Mouse (Mus musculus) heart, embryonic 10.5 days (tissue): Measurements from ENCODE around the gene Gm49630. TPM values are rescaled to one million over a fixed set of nuclear protein-coding genes. Genes with fewer than 3 reads are reported as not detected.
"Not testable (repeated sequence)": the region's sequence is repeated elsewhere in the genome, so short reads cannot be mapped to it uniquely, and the experiment has no call there.

ENCODE experiments used
- DNase-seq: peaks from one replicate; pipeline ENCODE4 v3.0.0-alpha.2; 2017; ENCODE audit warnings: low spot score
- H3K27ac ChIP-seq: fragments of 300-500 bp; sonication (generic); 2 replicates; pipeline ENCODE4 v1.5.1; 2016; ENCODE audit warnings: mild to moderate bottlenecking
- H3K27me3 ChIP-seq: fragments of 300-500 bp; sonication (generic); 2 replicates; pipeline ENCODE4 v1.6.1; 2016; ENCODE audit warnings: mild to moderate bottlenecking; ENCODE audit not compliant: poor library complexity, insufficient read depth, severe bottlenecking
- H3K36me3 ChIP-seq: fragments of 300-500 bp; sonication (generic); 2 replicates; pipeline ENCODE4 v1.6.1; 2016; ENCODE audit warnings: mild to moderate bottlenecking, moderate library complexity
- H3K4me1 ChIP-seq: fragments of 300-500 bp; sonication (generic); 2 replicates; pipeline ENCODE4 v1.6.1; 2016; ENCODE audit warnings: mild to moderate bottlenecking
- H3K4me3 ChIP-seq: fragments of 300-500 bp; sonication (generic); 2 replicates; pipeline ENCODE4 v1.5.1; 2016; ENCODE audit warnings: mild to moderate bottlenecking, moderate library complexity
- H3K9me3 ChIP-seq: fragments of 300-500 bp; sonication (generic); 2 replicates; pipeline ENCODE4 v1.6.1; 2016; ENCODE audit warnings: mild to moderate bottlenecking, moderate library complexity
- WGBS: fragments of 180-500 bp; shearing (Covaris S2); methylation state at CpG from one replicate; pipeline ENCODE4 v1.1.7; 2016; 5-methylcytosine and 5-hydroxymethylcytosine counted together
- polyA plus RNA-seq: library from polyadenylated mRNA; unstranded; fragments of >200 nt; fragmentation: Nextera tagmentation; extraction: Ambion mirVana; gene quantifications from 2 replicates; pipeline ENCODE4 v1.2.1, GENCODE M21; 2016

The Gm49630 gene
- polyA plus RNA-seq, 1 experiment from 2014 or later: not detected

DNA sequence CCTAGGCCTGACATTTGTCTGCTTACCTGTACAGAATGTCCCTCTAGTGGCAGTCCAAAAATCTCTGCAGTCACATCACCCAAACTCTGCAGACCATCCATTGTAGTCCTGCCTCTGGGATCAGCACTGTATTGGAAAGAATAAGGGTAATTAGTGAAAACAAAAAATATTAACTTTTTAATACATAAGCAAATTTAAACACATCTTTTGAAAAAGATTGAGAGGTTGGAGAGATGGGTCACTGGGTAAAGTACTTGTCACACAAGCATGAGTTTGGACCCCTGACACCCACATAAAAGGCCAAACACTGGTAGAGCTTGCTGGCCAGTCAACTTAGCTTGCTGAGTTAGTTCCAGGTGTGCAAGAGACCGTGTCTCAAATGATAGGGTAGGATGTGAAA is 19.2 kb downstream of the Gm49630 start, which contains the start of gene Ttll2:
TSS of gene Ttll2 (minus strand) at position 101 of the 400 bp plus-strand sequence.
- H3K27ac ChIP-seq, H3K36me3 ChIP-seq, H3K27me3 ChIP-seq, H3K4me1 ChIP-seq, H3K9me3 ChIP-seq, DNase-seq, H3K4me3 ChIP-seq: not testable (repeated sequence)
- WGBS: 87% methylated on average over 1 of the region's 1 CpGs

DNA sequence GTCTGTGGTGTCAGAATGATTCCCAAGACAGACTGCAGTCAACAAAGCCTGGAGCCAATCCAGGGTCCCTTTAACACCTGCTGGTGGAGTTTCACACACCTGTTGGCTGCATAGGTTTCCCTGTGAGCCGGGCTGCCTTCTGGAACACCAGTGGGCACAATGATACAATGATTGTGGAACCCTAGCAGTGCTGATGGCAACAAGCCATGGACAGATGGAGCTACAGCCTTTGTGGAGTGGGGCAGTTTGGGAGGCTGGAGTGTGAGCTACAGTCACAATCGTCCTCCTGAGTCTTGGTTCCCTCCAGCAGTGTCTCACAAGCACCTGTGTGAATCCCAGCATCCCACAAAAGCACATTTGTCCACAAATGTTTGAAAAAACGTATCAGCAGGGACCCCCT is 23.0 kb downstream of the Gm49630 start:
- not testable (repeated sequence) for H3K9me3 ChIP-seq, H3K4me1 ChIP-seq, H3K27ac ChIP-seq, H3K4me3 ChIP-seq, DNase-seq, H3K27me3 ChIP-seq, H3K36me3 ChIP-seq
- 77% methylated on average over 2 of the region's 3 CpGs for WGBS

DNA sequence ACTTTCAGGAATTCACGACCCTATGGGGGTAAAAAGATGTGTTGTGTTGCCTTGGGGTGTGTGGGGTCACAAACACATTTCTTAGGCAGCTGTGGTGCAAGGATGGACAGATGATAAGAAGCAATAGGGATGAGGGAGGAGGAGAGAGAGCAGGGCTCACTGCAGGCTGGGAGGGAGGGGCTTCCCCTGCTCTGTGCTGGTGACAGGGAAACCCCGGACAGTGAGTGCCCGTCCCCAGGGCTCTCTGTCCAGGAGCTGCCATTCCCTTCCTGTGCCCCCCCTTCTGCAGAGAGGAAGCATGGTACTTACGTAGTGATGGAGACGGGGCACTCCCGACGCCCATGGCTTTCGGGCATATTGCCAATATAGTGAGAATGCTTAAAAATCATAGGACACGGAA is 34.4 kb downstream of the Gm49630 start:
- H3K9me3 ChIP-seq, H3K4me3 ChIP-seq, H3K36me3 ChIP-seq, H3K4me1 ChIP-seq, H3K27me3 ChIP-seq, H3K27ac ChIP-seq: not testable (repeated sequence)
- DNase-seq: peak; percentile 33
- WGBS: 63% methylated on average over 8 of the region's 9 CpGs

DNA sequence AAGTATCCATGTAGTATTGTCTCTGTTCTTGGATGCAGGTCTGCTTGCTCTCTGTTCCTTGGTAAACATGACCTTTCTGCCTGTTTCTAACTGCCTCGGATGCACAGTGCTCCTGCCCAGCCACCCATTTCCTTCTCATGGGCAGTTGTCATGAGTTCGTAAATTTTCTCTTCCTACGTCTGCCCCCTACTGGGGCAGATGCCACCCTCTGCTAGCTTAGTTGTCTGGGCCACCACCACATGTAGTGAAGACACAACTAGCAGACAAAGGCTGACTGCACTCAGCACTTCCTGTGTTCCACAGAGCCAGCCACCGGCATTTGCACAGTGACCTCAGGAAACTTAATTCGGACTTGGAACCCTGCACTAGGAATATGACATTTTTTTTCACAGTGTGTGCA is 39.0 kb downstream of the Gm49630 start:
- H3K27me3 ChIP-seq, H3K9me3 ChIP-seq, H3K4me3 ChIP-seq, H3K27ac ChIP-seq, H3K36me3 ChIP-seq, H3K4me1 ChIP-seq, DNase-seq: not testable (repeated sequence)
- 74% methylated on average over 4 of the region's 5 CpGs for WGBS

DNA sequence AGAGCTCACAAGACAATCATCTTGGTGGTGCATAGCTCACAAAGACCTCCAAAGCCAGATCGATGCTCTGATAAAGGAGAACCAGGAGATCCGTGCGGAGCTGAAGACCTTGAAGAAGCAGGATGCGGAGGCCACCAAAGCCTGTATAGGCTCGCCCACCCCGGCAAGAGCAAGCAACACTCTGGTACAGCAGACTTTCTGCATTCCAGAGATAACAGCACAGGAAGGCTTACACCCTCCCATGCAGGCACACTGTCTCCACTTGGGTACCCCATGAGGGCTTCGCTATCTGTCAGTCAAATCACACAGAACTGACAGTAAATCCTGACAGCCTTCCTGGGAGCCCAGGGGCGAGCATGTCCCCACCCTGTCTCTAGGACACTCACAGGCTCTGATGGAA is 45.4 kb downstream of the Gm49630 start:
- peak; percentile 71 for DNase-seq
- 13% methylated on average over 7 of the region's 8 CpGs for WGBS
- H3K9me3 ChIP-seq, H3K36me3 ChIP-seq, H3K4me1 ChIP-seq, H3K4me3 ChIP-seq, H3K27me3 ChIP-seq, H3K27ac ChIP-seq: not testable (repeated sequence)

DNA sequence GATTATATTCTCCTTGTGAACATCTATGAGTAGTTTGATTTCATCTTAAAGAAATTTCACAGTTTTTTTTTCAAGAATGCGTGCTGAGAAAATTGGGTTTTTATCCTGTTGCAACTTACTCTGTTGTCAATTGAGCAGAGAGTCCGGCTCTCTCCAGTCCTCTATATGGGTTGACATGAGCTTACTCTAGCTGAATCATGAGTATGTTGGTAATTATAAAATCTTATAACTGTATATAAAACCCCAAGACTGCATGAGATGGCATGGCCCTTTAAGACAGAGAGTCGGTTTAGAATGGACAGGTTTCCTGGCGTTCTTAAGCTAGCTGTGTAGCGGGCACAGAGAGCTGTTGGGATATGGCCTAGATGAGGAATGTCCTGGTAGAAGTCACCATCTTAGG is 47.4 kb downstream of the Gm49630 start, which contains the start of gene Tcp10a:
TSS of gene Tcp10a (plus strand) at position 301 of the 400 bp plus-strand sequence.
- not testable (repeated sequence) for H3K4me1 ChIP-seq, H3K4me3 ChIP-seq, H3K36me3 ChIP-seq, H3K27me3 ChIP-seq, H3K27ac ChIP-seq, H3K9me3 ChIP-seq
- WGBS: 86% methylated on average over 4 of the region's 5 CpGs
- peak; percentile 24 for DNase-seq

DNA sequence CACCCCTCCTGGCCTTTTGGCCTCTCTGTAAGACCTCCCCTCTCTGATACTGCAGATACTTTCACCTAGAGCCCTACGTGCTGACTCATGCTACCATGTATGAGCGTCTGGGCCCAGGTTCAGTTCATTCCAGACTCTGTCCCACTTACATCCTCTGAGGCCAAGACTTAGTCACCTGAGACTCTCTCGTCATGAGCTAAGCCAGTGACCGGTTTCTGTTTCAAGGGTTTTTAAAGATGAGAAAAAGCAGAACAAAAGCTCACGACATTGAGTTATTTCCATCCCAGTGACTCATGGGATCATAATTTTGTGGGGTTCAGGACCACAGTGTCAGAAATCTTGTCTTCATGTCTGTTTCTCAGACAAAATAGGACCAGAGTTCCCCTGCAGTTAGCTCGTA is 52.0 kb downstream of the Gm49630 start:
- not testable (repeated sequence) for H3K9me3 ChIP-seq

DNA sequence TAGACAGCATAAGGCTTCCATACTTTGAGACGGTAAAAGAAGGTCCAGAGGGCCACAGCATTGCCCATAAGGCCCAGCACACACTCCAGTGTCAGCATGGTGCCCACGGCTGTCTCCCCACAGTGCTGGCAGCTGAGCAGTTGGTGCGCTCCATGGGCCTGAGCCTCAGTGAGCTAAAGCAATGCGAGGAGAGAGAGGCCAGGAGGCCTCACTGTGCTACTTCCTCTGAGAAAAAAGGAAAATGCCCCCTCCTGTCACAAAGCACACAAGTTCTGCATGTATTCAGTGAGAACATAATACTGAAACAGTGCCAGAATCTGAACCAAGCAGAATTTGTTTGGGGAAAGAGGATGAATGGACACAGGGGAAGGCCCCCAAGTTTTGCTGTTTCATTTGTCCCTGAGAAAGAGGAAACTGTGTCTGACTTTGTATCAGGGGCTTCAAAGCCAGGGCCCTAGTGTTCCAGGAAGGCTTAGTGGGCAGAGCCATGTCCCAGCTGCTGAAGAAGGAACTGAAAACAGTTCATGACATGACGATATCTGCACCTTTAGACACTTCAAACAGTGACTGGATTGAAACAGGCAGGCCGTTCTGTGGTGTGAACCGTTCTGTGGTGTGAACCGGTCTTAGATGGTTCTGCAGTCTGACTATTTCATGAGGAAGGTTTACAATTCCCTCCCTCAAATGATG is 55.9 kb downstream of the Gm49630 start:
- H3K9me3 ChIP-seq, H3K27ac ChIP-seq, H3K4me1 ChIP-seq, DNase-seq, H3K27me3 ChIP-seq, H3K4me3 ChIP-seq, H3K36me3 ChIP-seq: not testable (repeated sequence)
- 66% methylated on average over 7 of the region's 8 CpGs for WGBS

More for the DNA sequence above, 52.0 kb downstream of the Gm49630 start:
- H3K4me3 ChIP-seq, DNase-seq, H3K36me3 ChIP-seq, H3K27me3 ChIP-seq, H3K4me1 ChIP-seq, H3K27ac ChIP-seq: not testable (repeated sequence)
- 74% methylated on average over 6 of the region's 6 CpGs for WGBS

DNA sequence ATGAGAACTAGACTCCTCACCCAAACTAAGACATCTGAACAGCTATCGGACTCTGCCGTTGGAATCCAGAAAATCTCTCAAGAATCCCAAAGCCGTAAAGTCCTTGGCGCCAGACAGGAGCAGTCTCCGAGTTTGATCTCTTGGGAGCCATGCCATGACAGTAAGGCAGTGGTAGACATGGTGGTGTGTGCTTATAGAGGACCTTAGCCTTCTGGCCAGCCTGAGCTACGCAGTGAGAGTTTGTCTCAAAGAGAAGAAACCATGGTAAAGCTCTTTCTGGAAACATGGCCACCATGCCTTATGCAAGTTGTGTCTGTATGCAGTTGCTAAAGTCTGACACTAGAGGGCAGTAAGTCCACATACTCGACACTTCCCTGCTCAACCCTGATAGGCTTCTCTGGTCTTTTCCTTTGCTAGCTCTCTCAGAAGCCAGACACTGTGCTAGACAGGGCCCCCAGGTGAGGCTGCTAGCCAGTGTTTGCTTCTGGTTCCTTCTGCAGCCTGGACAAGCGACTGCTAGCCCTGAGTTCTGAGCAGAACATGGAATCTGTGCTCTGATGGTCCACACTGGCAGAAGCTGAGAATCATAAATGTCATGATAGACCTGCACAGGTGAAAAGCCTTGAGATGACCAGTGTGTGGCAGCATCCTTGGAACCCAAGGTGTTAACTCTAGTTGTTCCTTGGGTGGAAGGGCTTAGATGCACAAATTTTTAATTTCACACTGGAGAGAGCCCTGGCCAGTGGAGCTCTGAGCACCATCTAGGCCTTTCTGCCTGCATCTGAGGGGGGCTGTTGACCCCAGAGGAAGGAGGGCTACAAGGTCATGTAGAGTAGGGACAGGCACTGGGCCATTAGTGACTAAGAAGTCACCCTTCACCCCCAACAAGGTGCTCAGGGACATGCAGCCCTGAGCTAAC is 65.2 kb downstream of the Gm49630 start:
- not testable (repeated sequence) for DNase-seq, H3K4me3 ChIP-seq, H3K27me3 ChIP-seq, H3K4me1 ChIP-seq, H3K36me3 ChIP-seq, H3K9me3 ChIP-seq, H3K27ac ChIP-seq
- WGBS: 52% methylated on average over 8 of the region's 8 CpGs

Other genes starting within 250 kb of the Gm49630 start
- 50.1 and 70.3 TPM in 2 replicates for gene Rps6ka2, start 201.9 kb downstream of the Gm49630 start, polyA plus RNA-seq
- gene Tcp10a, start 47.3 kb downstream of the Gm49630 start, polyA plus RNA-seq: 0.06 and 0.12 TPM in 2 replicates
- gene Ttll2, start 19.3 kb downstream of the Gm49630 start, polyA plus RNA-seq: not detected in 2 replicates
- gene Unc93a2, start 13.5 kb upstream of the Gm49630 start, polyA plus RNA-seq: not detected in 2 replicates